Mouse (Mus musculus): ENCODE results near the gene Casd1. TPM values are rescaled to one million over a fixed set of nuclear protein-coding genes. Genes with fewer than 3 reads are reported as not detected.
A peak's percentile ranks its signal among the peaks of the same experiment; 100 is the strongest.
"Not testable (repeated sequence)": the region's sequence is repeated elsewhere in the genome, so short reads cannot be mapped to it uniquely, and the experiment has no call there.

Gene Casd1
- polyA plus RNA-seq, 2 experiments: 36.3 to 44.2 TPM

DNA sequence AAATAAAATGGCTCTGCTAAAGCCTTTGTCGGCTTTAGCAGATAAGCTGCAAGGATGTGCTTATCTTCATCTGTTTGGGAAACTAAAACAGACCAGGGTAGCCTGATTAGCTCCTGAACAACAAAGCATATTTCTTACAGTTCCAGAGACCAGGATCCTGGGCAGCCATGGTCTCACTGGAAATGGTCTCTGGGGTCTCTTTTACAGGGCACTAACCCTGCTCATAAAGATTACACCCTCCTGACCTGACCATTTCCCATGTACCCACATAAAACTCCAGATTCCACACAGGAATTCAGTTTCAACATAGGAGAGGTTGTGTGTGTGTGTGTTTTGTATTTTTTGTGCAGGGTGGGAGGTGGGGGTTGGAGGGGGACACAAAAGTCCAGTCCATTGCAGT, 34.2 kb downstream of the Casd1 start:
- Histone ChIP-seq H3K36me3 (ENCODE audit: control insufficient read depth, insufficient read depth, low read length) (peaks cover 20% of the 10 kb centered on the region), H3K9me3 (ENCODE audit: control insufficient read depth, low read length) (no peaks in the 10 kb centered on the region), H3K27me3 (ENCODE audit: control insufficient read depth, insufficient read depth, low read length) (no peaks in the 10 kb centered on the region), H3K9ac (ENCODE audit: low read depth, low read length, severe bottlenecking) (no peak overlapping the region), H3K4me2 (replicated peaks; ENCODE audit: low read depth, low read length, severe bottlenecking) (no peak overlapping the region), H3K4me3 (replicated peaks; ENCODE audit: low read length) (no peak overlapping the region), H3K27ac (replicated peaks; ENCODE audit: low read depth, low read length) (no peak overlapping the region), H3K4me1 (ENCODE audit: control insufficient read depth, insufficient read depth, low read length) (0 out of 2 replicates have a peak, but pooled peaks cover 6% of the 10 kb centered on the region)
- no peak for DNase-seq (ENCODE audit: low spot score)
- ATAC-seq (ENCODE audit: low FRiP score, low read depth): no peak
- TF ChIP-seq POLR2A (IDR thresholded peaks at IDR 0.05; ENCODE audit: borderline replicate concordance, extremely low read depth, insufficient read depth, insufficient read length): no peak
- WGBS: 19% methylated on average over 1 of the region's 1 CpGs

GRCm38 (mm10) chr6:4642068-4642467, 41.4 kb downstream of the Casd1 start:
- WGBS: 85% methylated on average over 7 of the region's 7 CpGs
- Histone ChIP-seq H3K4me3 (replicated peaks; ENCODE audit: low read length) (no peak overlapping the region), H3K9me3 (ENCODE audit: control insufficient read depth, low read length) (no peaks in the 10 kb centered on the region), H3K36me3 (ENCODE audit: control insufficient read depth, insufficient read depth, low read length) (peaks cover 24% of the 10 kb centered on the region), H3K4me2 (replicated peaks; ENCODE audit: low read depth, low read length, severe bottlenecking) (no peak overlapping the region), H3K27me3 (ENCODE audit: control insufficient read depth, insufficient read depth, low read length) (no peaks in the 10 kb centered on the region), H3K4me1 (ENCODE audit: control insufficient read depth, insufficient read depth, low read length) (no peaks in the 10 kb centered on the region), H3K9ac (ENCODE audit: low read depth, low read length, severe bottlenecking) (no peak overlapping the region), H3K27ac (replicated peaks; ENCODE audit: low read depth, low read length) (no peak overlapping the region)
- DNase-seq (ENCODE audit: low spot score): no peak
- no peak for ATAC-seq (ENCODE audit: low FRiP score, low read depth)
- no peak for TF ChIP-seq POLR2A (IDR thresholded peaks at IDR 0.05; ENCODE audit: borderline replicate concordance, extremely low read depth, insufficient read depth, insufficient read length)

GRCm38 (mm10) chr6:4647351-4647750, 46.7 kb downstream of the Casd1 start:
- H3K36me3 ChIP-seq (ENCODE audit: control insufficient read depth, insufficient read depth, low read length): no peaks in the 10 kb centered on the region
- DNase-seq (ENCODE audit: low spot score) (no peak), ATAC-seq (ENCODE audit: low FRiP score, low read depth) (no peak)
- H3K4me3 ChIP-seq (replicated peaks; ENCODE audit: low read length): no peak overlapping the region
- no peak overlapping the region for H3K9ac ChIP-seq (ENCODE audit: low read depth, low read length, severe bottlenecking)
- H3K27me3 ChIP-seq (ENCODE audit: control insufficient read depth, insufficient read depth, low read length): no peaks in the 10 kb centered on the region
- no peak overlapping the region for H3K4me2 ChIP-seq (replicated peaks; ENCODE audit: low read depth, low read length, severe bottlenecking)
- no peak for TF ChIP-seq POLR2A (IDR thresholded peaks at IDR 0.05; ENCODE audit: borderline replicate concordance, extremely low read depth, insufficient read depth, insufficient read length)
- H3K9me3 ChIP-seq (ENCODE audit: control insufficient read depth, low read length): no peaks in the 10 kb centered on the region
- 84% methylated on average over 3 of the region's 3 CpGs for WGBS
- no peak overlapping the region for H3K27ac ChIP-seq (replicated peaks; ENCODE audit: low read depth, low read length)
- no peaks in the 10 kb centered on the region for H3K4me1 ChIP-seq (ENCODE audit: control insufficient read depth, insufficient read depth, low read length)

- 53% methylated on average over 8 of the region's 8 CpGs for WGBS
- Histone ChIP-seq H3K27ac (replicated peaks; ENCODE audit: low read depth, low read length) (no peak overlapping the region), H3K36me3 (ENCODE audit: control insufficient read depth, insufficient read depth, low read length) (no peaks in the 10 kb centered on the region), H3K27me3 (ENCODE audit: control insufficient read depth, insufficient read depth, low read length) (no peaks in the 10 kb centered on the region), H3K4me1 (ENCODE audit: control insufficient read depth, insufficient read depth, low read length) (no peaks in the 10 kb centered on the region), H3K4me2 (replicated peaks; ENCODE audit: low read depth, low read length, severe bottlenecking) (no peak overlapping the region), H3K9ac (ENCODE audit: low read depth, low read length, severe bottlenecking) (no peak overlapping the region), H3K9me3 (ENCODE audit: control insufficient read depth, low read length) (no peaks in the 10 kb centered on the region), H3K4me3 (replicated peaks; ENCODE audit: low read length) (no peak overlapping the region)
- ATAC-seq (ENCODE audit: low FRiP score, low read depth) (0 out of 2 replicates have a peak, but pooled peaks have one; percentile 41), DNase-seq (ENCODE audit: low spot score) (peak; percentile 52)
- TF ChIP-seq POLR2A (IDR thresholded peaks at IDR 0.05; ENCODE audit: borderline replicate concordance, extremely low read depth, insufficient read depth, insufficient read length): no peak
These were observed 52.0 kb downstream of the Casd1 start for GRCm38 (mm10) chr6:4652596-4653134.

GRCm38 (mm10) chr6:4653741-4654140, 53.1 kb downstream of the Casd1 start:
- not testable (repeated sequence) for H3K4me3 ChIP-seq (replicated peaks; ENCODE audit: low read length); ATAC-seq (ENCODE audit: low FRiP score, low read depth); H3K27me3 ChIP-seq (ENCODE audit: control insufficient read depth, insufficient read depth, low read length); DNase-seq (ENCODE audit: low spot score); H3K27ac ChIP-seq (replicated peaks; ENCODE audit: low read depth, low read length); H3K4me1 ChIP-seq (ENCODE audit: control insufficient read depth, insufficient read depth, low read length); H3K9ac ChIP-seq (ENCODE audit: low read depth, low read length, severe bottlenecking); H3K9me3 ChIP-seq (ENCODE audit: control insufficient read depth, low read length); H3K36me3 ChIP-seq (ENCODE audit: control insufficient read depth, insufficient read depth, low read length); H3K4me2 ChIP-seq (replicated peaks; ENCODE audit: low read depth, low read length, severe bottlenecking)
- WGBS: 99% methylated on average over 12 of the region's 12 CpGs

- no peaks in the 10 kb centered on the region for H3K36me3 ChIP-seq (ENCODE audit: control insufficient read depth, insufficient read depth, low read length)
- ATAC-seq (ENCODE audit: low FRiP score, low read depth) (no peak), DNase-seq (ENCODE audit: low spot score) (no peak)
- H3K4me3 ChIP-seq (replicated peaks; ENCODE audit: low read length): no peak overlapping the region
- WGBS: 74% methylated on average over 5 of the region's 5 CpGs
- H3K27ac ChIP-seq (replicated peaks; ENCODE audit: low read depth, low read length): no peak overlapping the region
- H3K9ac ChIP-seq (ENCODE audit: low read depth, low read length, severe bottlenecking): no peak overlapping the region
- H3K4me1 ChIP-seq (ENCODE audit: control insufficient read depth, insufficient read depth, low read length): no peaks in the 10 kb centered on the region
- H3K4me2 ChIP-seq (replicated peaks; ENCODE audit: low read depth, low read length, severe bottlenecking): no peak overlapping the region
- no peaks in the 10 kb centered on the region for H3K27me3 ChIP-seq (ENCODE audit: control insufficient read depth, insufficient read depth, low read length)
- no peaks in the 10 kb centered on the region for H3K9me3 ChIP-seq (ENCODE audit: control insufficient read depth, low read length)
- no peak for TF ChIP-seq POLR2A (IDR thresholded peaks at IDR 0.05; ENCODE audit: borderline replicate concordance, extremely low read depth, insufficient read depth, insufficient read length)
These were observed 54.8 kb downstream of the Casd1 start for GRCm38 (mm10) chr6:4655466-4655865.
